Mouse (Mus musculus) brain, embryonic 14.5 days (tissue): ENCODE measurements around the gene Ube2m.

Experiments used
- CTCF ChIP-seq: fragments of 200-500 bp; IDR thresholded peaks from 2 replicates; pipeline ENCODE4 v1.5.1; 2012; ENCODE audit warnings: inconsistent platforms, mild to moderate bottlenecking, moderate library complexity, borderline replicate concordance; ENCODE audit not compliant: insufficient read depth, insufficient read length; ENCODE audit errors: extremely low read depth
- POLR2A ChIP-seq: fragments of 200-500 bp; IDR thresholded peaks from 2 replicates; pipeline ENCODE4 v1.6.1; 2012; ENCODE audit warnings: mild to moderate bottlenecking, inconsistent platforms, borderline replicate concordance; ENCODE audit not compliant: poor library complexity, insufficient read depth, insufficient read length, severe bottlenecking; ENCODE audit errors: extremely low read depth

DNA sequence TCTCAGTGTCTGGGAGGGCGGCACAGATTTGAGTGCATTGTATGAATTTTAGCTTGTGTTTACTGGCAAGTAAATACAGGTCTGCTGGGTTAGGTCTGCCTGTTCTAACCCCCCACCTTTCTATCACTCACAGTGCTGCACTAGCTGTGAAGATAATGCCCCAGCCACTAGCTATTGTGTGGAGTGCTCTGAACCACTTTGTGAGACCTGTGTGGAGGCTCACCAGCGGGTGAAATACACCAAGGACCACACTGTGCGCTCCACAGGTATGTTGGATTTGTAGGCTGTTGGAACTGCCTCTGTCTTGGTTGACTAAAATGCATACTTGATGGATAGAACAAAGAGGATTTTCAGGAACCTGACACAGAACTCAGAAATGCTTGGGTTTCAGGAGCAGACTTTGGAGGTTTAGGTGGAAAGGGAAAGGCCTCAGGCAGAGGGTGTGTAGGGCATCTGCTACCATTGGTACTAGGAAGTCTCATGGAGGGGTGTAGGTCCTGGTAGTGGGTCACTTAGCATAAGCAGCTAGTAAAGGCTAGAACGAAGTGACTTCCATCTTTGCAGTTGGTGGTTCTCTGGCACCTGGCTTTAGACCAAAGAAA lies 12.5 kb downstream of the Ube2m start:
- no peak for TF ChIP-seq CTCF
- no peak for TF ChIP-seq POLR2A
